Mouse (Mus musculus) hindbrain, embryonic 16.5 days (tissue): Measurements from ENCODE around the gene Mageb3. TPM values are rescaled to one million over a fixed set of nuclear protein-coding genes. Genes with fewer than 3 reads are reported as not detected.

Experiments used
- ATAC-seq: fragments of 200-750 bp; cut with Nextera tagmentation; 2 replicates; pipeline ENCODE4 v1.8.0; 2017; ENCODE audit warnings: moderate TSS enrichment, moderate library complexity
- H3K27ac ChIP-seq: fragments of 300-500 bp; sonication (generic); 2 replicates; pipeline ENCODE4 v1.5.1; 2014; ENCODE audit warnings: low read depth, mild to moderate bottlenecking, control low read depth, low read length, moderate library complexity
- H3K27me3 ChIP-seq: fragments of 300-500 bp; sonication (generic); replicated peaks from 2 replicates; pipeline ENCODE4 v1.6.1; 2014; ENCODE audit warnings: low read length; ENCODE audit not compliant: control insufficient read depth, insufficient read depth
- H3K36me3 ChIP-seq: fragments of 300-500 bp; sonication (generic); 2 replicates; pipeline ENCODE4 v1.6.1; 2014; ENCODE audit warnings: mild to moderate bottlenecking, low read length, moderate library complexity, mixed read lengths; ENCODE audit not compliant: control insufficient read depth, insufficient read depth
- H3K4me1 ChIP-seq: fragments of 300-500 bp; sonication (generic); 2 replicates; pipeline ENCODE4 v1.6.1; 2014; ENCODE audit warnings: low read depth, low read length; ENCODE audit not compliant: control insufficient read depth, insufficient read depth
- H3K4me2 ChIP-seq: fragments of 300-500 bp; sonication (generic); 2 replicates; pipeline ENCODE4 v1.6.1; 2014; ENCODE audit warnings: mild to moderate bottlenecking, low read length, control low read depth, moderate library complexity
- H3K4me3 ChIP-seq: fragments of 300-500 bp; sonication (generic); 2 replicates; pipeline ENCODE4 v1.5.1; 2014; ENCODE audit warnings: mild to moderate bottlenecking, low read length, control low read depth, moderate library complexity
- H3K9ac ChIP-seq: fragments of 300-500 bp; sonication (generic); 2 replicates; pipeline ENCODE4 v1.6.1; 2014; ENCODE audit warnings: low read depth, mild to moderate bottlenecking, control low read depth, low read length, moderate library complexity
- H3K9me3 ChIP-seq: fragments of 300-500 bp; sonication (generic); 2 replicates; pipeline ENCODE4 v1.6.1; 2014; ENCODE audit warnings: mild to moderate bottlenecking, low read length, moderate library complexity; ENCODE audit not compliant: control insufficient read depth
- WGBS: fragments of 180-500 bp; shearing (Covaris S2); extraction: QIAGEN DNeasy Blood & Tissue Kit; methylation state at CpG from one replicate; pipeline ENCODE4 v1.1.7; 2014; 5-methylcytosine and 5-hydroxymethylcytosine counted together
- polyA plus RNA-seq: library from polyadenylated mRNA; unstranded; fragments of >200 nt; fragmentation: Nextera tagmentation; extraction: Ambion mirVana; gene quantifications from 2 replicates; pipeline ENCODE4 v1.2.1, GENCODE M21; 2015

The Mageb3 gene
- polyA plus RNA-seq, 1 experiment from 2014 or later = 0.48 TPM

DNA sequence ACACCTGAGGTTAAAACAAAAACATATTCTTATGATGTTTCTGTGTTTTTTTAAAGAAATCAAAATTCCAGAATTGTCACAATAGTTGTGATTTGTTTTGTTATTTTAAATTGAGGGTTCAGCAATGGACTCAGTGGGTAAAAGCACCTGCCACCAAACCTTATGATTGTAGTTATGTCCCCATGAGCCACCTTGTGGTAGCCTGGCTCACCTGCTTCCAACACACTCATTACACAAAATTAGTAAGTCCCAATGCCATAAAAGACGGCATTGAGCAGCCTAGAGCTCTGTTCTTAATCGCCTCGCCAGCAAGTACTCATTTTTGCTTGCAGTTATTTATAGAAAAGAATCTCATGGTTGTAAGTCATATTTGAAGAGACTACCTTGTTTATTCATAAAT is 45.9 kb downstream of the Mageb3 start:
- 91% methylated on average over 3 of the region's 3 CpGs for WGBS
- Histone ChIP-seq H3K4me1 (no peaks in the 10 kb centered on the region), H3K36me3 (peaks cover 11% of the 10 kb centered on the region), H3K4me2 (no peak overlapping the region), H3K9me3 (no peaks in the 10 kb centered on the region), H3K27me3 (no peaks in the 10 kb centered on the region), H3K27ac (no peak overlapping the region), H3K9ac (no peak overlapping the region), H3K4me3 (no peak overlapping the region)
- ATAC-seq = no peak

Other genes starting within 250 kb of the Mageb3 start
- gene Frmd5, start 149.0 kb downstream of the Mageb3 start, polyA plus RNA-seq = 23.8 and 25.6 TPM in 2 replicates
- 32.2 and 32.4 TPM in 2 replicates for gene Casc4, start 89.1 kb downstream of the Mageb3 start, polyA plus RNA-seq
- gene Ctdspl2, start 91 bp downstream of the Mageb3 start, polyA plus RNA-seq = 29.0 and 30.1 TPM in 2 replicates
- gene Eif3j1, start 72.5 kb upstream of the Mageb3 start, polyA plus RNA-seq = 9.6 and 11.5 TPM in 2 replicates
- gene Spg11, start 162.3 kb upstream of the Mageb3 start, polyA plus RNA-seq = 5.8 and 6.6 TPM in 2 replicates
- gene B2m, start 191.6 kb upstream of the Mageb3 start, polyA plus RNA-seq = 107 and 120 TPM in 2 replicates
- 0.09 TPM in 1 of 2 replicates, not detected in the other for gene Trim69, start 204.6 kb upstream of the Mageb3 start, polyA plus RNA-seq
- 0.06 and 0.08 TPM in 2 replicates for gene Patl2, start 230.1 kb upstream of the Mageb3 start, polyA plus RNA-seq
- gene Terb2, start 230.2 kb upstream of the Mageb3 start, polyA plus RNA-seq = not detected in 2 replicates